Mouse (Mus musculus) heart, postnatal 25 days (tissue): ENCODE results near the gene Clec4d. TPM values are rescaled to one million over a fixed set of nuclear protein-coding genes. Genes with fewer than 3 reads are reported as not detected.
"Not testable (repeated sequence)": the region's sequence is repeated elsewhere in the genome, so short reads cannot be mapped to it uniquely, and the experiment has no call there.

ENCODE experiments used
- DNase-seq: peaks from one replicate; pipeline ENCODE4 v3.0.0; 2022; ENCODE audit warnings: low spot score
- intact Hi-C: fragments of 180-260 bp; cut with DNase I; formaldehyde crosslinking; loops from one replicate; pipeline ENCODE4 v1.15.1; 2025
- total RNA-seq, 2 experiments: library from RNA; stranded (reverse); gene quantifications; 2 replicates each; pipeline ENCODE4 v1.2.3; 2021

Gene Clec4d
- total RNA-seq, 2 experiments from 2014 or later: 0.48 to 0.70 TPM

DNA sequence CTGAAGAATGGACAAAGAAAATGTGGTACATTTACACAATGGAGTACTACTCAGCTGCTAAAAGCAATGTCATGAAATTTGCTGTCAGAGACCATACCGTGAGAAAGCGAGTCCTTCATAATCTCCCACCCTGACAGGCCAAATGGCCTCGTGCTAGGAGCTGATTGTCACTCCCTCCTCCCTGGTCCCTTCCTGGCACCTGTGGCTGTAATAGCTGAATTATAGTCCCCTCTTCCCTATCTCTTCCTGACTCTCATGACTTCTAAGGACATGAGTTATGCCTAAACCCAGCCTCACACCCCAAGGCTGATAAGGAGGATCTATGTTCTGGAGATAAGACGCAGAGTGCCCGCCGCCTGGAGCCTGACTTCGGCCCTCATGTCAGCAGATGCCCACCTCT is 44.4 kb downstream of the Clec4d start:
- DNase-seq, intact Hi-C loops: not testable (repeated sequence)

DNA sequence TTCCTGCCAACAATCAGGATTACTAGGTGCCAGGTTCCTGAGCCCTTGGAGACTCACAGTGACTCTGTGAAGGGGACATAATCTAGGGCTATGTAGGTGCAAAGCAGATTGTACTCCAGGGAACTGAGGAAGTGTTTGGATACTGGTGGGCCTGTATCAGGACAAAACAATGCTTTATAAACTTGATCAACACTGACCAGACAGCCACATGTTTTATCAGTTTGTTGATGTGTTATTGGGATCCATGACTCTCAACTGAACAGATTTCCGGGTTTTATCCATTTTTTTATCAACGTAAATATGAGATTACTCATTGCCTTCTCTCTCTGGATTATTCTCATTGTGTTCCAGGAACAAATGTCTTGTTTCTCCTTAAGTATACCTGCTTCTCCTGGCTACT is 46.1 kb downstream of the Clec4d start, which contains the start of gene Vmn2r19:
Vmn2r19 (plus strand) TSS at position 301 of the 400 bp plus-strand sequence.
- no peak for DNase-seq
- intact Hi-C loops: no loop called here

Other genes starting within 250 kb of the Clec4d start
- not detected for gene Clec4b1, start 212.1 kb upstream of the Clec4d start, total RNA-seq
- gene Clec4a2, start 155.7 kb upstream of the Clec4d start, total RNA-seq: 1 to 10 TPM; 2.7 TPM
- gene Clec4b2, start 89.2 kb upstream of the Clec4d start, total RNA-seq: not detected
- 1 to 10 TPM; 1.0 to 1.3 TPM for gene Clec4n, start 32.3 kb upstream of the Clec4d start, total RNA-seq
- under 1 TPM; 0.11 to 0.26 TPM for gene Clec4e, start 27.8 kb downstream of the Clec4d start, total RNA-seq
- gene Vmn2r19, start 46.2 kb downstream of the Clec4d start, total RNA-seq: not detected
- gene Vmn2r20, start 156.0 kb downstream of the Clec4d start, total RNA-seq: not detected